Mouse (Mus musculus) intestine, embryonic 14.5 days (tissue): Measurements from ENCODE around the gene Gpr137b. TPM values are rescaled to one million over a fixed set of nuclear protein-coding genes. Genes with fewer than 3 reads are reported as not detected.
"Not testable (repeated sequence)": the region's sequence is repeated elsewhere in the genome, so short reads cannot be mapped to it uniquely, and the experiment has no call there.

Experiments used
- ATAC-seq: fragments of 200-750 bp; cut with Nextera tagmentation; replicated peaks from 2 replicates; pipeline ENCODE4 v1.8.0; 2017; ENCODE audit warnings: low read depth, moderate number of reproducible peaks, moderate TSS enrichment, moderate library complexity; ENCODE audit not compliant: low FRiP score, low TSS enrichment
- DNase-seq: peaks from one replicate; pipeline ENCODE4 v3.0.0-alpha.2; 2018; ENCODE audit warnings: low spot score
- H3K27ac ChIP-seq: fragments of 300-500 bp; sonication (generic); 2 replicates; pipeline ENCODE4 v1.5.1; 2014; ENCODE audit warnings: low read depth, mild to moderate bottlenecking, control low read depth
- H3K27me3 ChIP-seq: fragments of 300-500 bp; sonication (generic); replicated peaks from 2 replicates; pipeline ENCODE4 v1.6.1; 2014; ENCODE audit warnings: low read length, control low read depth; ENCODE audit not compliant: control insufficient read depth, insufficient read depth
- H3K36me3 ChIP-seq: fragments of 300-500 bp; sonication (generic); 2 replicates; pipeline ENCODE4 v1.6.1; 2014; ENCODE audit warnings: low read length, control low read depth; ENCODE audit not compliant: control insufficient read depth, insufficient read depth
- H3K4me1 ChIP-seq: fragments of 300-500 bp; sonication (generic); replicated peaks from 2 replicates; pipeline ENCODE4 v1.6.1; 2014; ENCODE audit warnings: low read length, control low read depth, mixed read lengths; ENCODE audit not compliant: control insufficient read depth, insufficient read depth
- H3K4me2 ChIP-seq: fragments of 300-500 bp; sonication (generic); 2 replicates; pipeline ENCODE4 v1.6.1; 2014; ENCODE audit warnings: low read length
- H3K4me3 ChIP-seq: fragments of 300-500 bp; sonication (generic); 2 replicates; pipeline ENCODE4 v1.5.1; 2014; ENCODE audit warnings: low read depth, low read length, control low read depth, mixed read lengths
- H3K9ac ChIP-seq: fragments of 300-500 bp; sonication (generic); 2 replicates; pipeline ENCODE4 v1.6.1; 2014; ENCODE audit warnings: mild to moderate bottlenecking, low read length
- H3K9me3 ChIP-seq: fragments of 300-500 bp; sonication (generic); 2 replicates; pipeline ENCODE4 v1.6.1; 2016; ENCODE audit warnings: low read length, control low read depth; ENCODE audit not compliant: control insufficient read depth
- WGBS: fragments of 180-500 bp; shearing (Covaris S2); extraction: QIAGEN DNeasy Blood & Tissue Kit; methylation state at CpG from one replicate; pipeline ENCODE4 v1.1.7; 2014; 5-methylcytosine and 5-hydroxymethylcytosine counted together
- polyA plus RNA-seq: library from polyadenylated mRNA; unstranded; fragments of >200 nt; fragmentation: Nextera tagmentation; extraction: Ambion mirVana; gene quantifications from 2 replicates; pipeline ENCODE4 v1.2.1, GENCODE M21; 2014

The Gpr137b gene
- polyA plus RNA-seq, 1 experiment from 2014 or later, result 8.2 TPM

- not testable (repeated sequence) for H3K9me3 ChIP-seq, H3K27ac ChIP-seq, H3K9ac ChIP-seq, H3K36me3 ChIP-seq, H3K4me2 ChIP-seq, ATAC-seq, H3K4me3 ChIP-seq, H3K27me3 ChIP-seq, H3K4me1 ChIP-seq, DNase-seq
- WGBS, result 58% methylated on average over 4 of the region's 4 CpGs
Observed at GRCm38 (mm10) chr13:13352113-13352512, 41.7 kb downstream of the Gpr137b start.

DNA sequence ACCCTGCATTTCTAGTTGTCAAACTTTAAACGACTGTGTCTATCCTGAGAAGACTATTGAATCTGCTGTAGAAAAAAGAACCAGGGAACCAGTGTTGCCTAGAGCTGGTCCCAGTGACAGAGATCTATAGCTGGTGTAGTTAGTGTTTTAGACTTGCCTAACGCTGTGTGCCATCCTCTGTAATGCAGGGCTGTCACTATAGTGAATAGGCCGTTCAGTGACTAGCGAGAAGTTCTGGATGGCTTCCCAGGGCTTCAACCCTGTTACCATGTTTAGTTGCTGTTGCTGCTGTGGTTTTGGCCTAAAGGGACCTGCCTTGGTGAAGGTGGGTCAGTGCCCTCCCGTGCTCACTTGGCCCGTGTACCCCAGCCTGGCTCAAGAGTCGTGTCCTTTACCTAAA is 43.1 kb downstream of the Gpr137b start:
- not testable (repeated sequence) for ATAC-seq, H3K4me2 ChIP-seq, H3K9me3 ChIP-seq, H3K27ac ChIP-seq, H3K36me3 ChIP-seq, H3K4me3 ChIP-seq, H3K4me1 ChIP-seq, H3K9ac ChIP-seq, DNase-seq, H3K27me3 ChIP-seq
- 89% methylated on average over 7 of the region's 7 CpGs for WGBS

DNA sequence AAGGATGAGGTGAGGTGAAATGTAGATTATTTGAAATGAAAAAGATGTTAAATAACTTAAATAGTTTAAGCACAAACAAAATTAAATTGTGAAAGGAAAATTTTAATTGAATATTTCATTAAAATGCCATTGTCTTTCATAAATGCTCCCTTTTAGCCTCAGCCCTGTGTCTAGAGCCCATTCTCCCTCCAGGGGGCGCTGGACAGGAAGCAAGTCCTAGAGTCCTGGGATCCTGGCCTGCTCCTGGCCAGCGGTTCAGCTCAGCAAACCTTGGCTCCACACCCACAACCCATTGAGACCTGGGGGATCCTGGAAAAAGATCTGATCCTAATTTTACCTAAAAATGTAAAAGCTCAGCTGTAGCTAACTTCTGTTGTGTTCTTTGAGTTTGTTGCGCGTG is 44.5 kb downstream of the Gpr137b start:
- DNase-seq (no peak), ATAC-seq (no peak)
- Histone ChIP-seq H3K36me3 (no peaks in the 10 kb centered on the region), H3K27ac (no peak overlapping the region), H3K4me1 (no peaks in the 10 kb centered on the region), H3K4me2 (no peak overlapping the region), H3K27me3 (no peaks in the 10 kb centered on the region), H3K9ac (no peak overlapping the region), H3K4me3 (no peak overlapping the region), H3K9me3 (no peaks in the 10 kb centered on the region)
- 63% methylated on average over 4 of the region's 4 CpGs for WGBS

DNA sequence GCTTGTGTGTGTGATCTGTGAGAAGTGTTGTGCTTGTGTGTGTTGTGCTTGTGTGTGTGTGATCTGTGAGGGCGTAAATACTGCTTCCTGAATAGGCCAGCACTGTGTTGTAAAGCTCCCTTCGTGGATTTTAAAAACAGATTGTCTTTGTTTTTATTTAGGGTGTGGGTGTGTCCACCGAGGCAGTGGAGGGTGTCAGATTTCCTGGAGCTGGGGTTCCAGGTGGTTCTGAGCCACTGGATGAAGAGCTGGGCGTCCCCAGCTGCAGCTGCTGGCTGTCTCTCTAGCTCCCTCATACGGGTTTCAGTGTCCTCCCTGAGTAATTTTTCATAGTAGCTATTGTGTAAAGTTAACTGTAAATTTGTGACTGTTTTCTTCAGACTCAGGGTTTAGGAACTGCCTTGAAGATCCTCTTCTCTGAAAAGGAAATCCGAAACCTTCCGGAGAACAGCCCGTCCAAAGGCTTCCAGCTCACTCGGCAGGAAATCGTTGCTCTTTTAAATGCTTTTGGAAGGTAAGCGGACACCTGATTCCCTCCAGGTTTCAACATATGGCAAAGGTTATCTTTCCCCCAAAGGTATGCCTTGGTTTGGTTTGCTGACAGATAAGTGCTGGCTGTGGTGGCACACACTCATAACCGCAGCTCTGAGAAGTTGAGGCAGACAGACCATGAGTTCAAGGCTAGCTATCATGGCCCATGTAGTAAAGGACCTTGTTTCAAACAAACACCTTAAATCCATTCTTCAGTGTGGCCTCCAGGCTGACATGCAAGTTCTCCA is 46.0 kb downstream of the Gpr137b start:
- DNase-seq, result not testable (repeated sequence)

GRCm38 (mm10) chr13:13337361-13337760 is 56.5 kb downstream of the Gpr137b start:
- not testable (repeated sequence) for DNase-seq, H3K36me3 ChIP-seq, H3K27ac ChIP-seq, H3K4me1 ChIP-seq, H3K4me2 ChIP-seq, H3K4me3 ChIP-seq, H3K27me3 ChIP-seq, H3K9me3 ChIP-seq, H3K9ac ChIP-seq, ATAC-seq
- 94% methylated on average over 6 of the region's 8 CpGs for WGBS

More for the DNA sequence above, 46.0 kb downstream of the Gpr137b start:
- not testable (repeated sequence) for H3K4me2 ChIP-seq, H3K27ac ChIP-seq, H3K9ac ChIP-seq, H3K36me3 ChIP-seq, H3K27me3 ChIP-seq, H3K9me3 ChIP-seq, H3K4me1 ChIP-seq, H3K4me3 ChIP-seq, ATAC-seq
- WGBS, result 25% methylated on average over 12 of the region's 12 CpGs

- no peak overlapping the region for H3K4me3 ChIP-seq
- no peak overlapping the region for H3K4me2 ChIP-seq
- 0% methylated on average over 2 of the region's 2 CpGs for WGBS
- no peaks in the 10 kb centered on the region for H3K27me3 ChIP-seq
- H3K9me3 ChIP-seq, result no peaks in the 10 kb centered on the region
- DNase-seq (peak; percentile 80), ATAC-seq (no peak)
- H3K27ac ChIP-seq, result no peak overlapping the region
- no peaks in the 10 kb centered on the region for H3K4me1 ChIP-seq
- H3K9ac ChIP-seq, result no peak overlapping the region
- H3K36me3 ChIP-seq, result no peaks in the 10 kb centered on the region
Observed at GRCm38 (mm10) chr13:13328876-13329275, 64.9 kb downstream of the Gpr137b start.

Other genes with a start within 250 kb of the Gpr137b start
- not detected in 2 replicates for gene Prl2c5, start 211.3 kb downstream of the Gpr137b start, polyA plus RNA-seq
- 70.7 and 80.6 TPM in 2 replicates for gene Nid1, start 43.5 kb upstream of the Gpr137b start, polyA plus RNA-seq
- 6.5 and 7.2 TPM in 2 replicates for gene Lyst, start 196.4 kb upstream of the Gpr137b start, polyA plus RNA-seq